Mouse (Mus musculus): ENCODE data around the gene Stk10. TPM values are rescaled to one million over a fixed set of nuclear protein-coding genes. Genes with fewer than 3 reads are reported as not detected.

The Stk10 gene
- polyA plus RNA-seq, 1 experiment from 2014 or later: 3.2 TPM

- H3K4me1 ChIP-seq (replicated peaks): peaks cover 16% of the 10 kb centered on the region
- H3K9ac ChIP-seq: no peak overlapping the region
- H3K4me2 ChIP-seq: no peak overlapping the region
- H3K4me3 ChIP-seq: no peak overlapping the region
- H3K27me3 ChIP-seq (replicated peaks): no peaks in the 10 kb centered on the region
- no peak overlapping the region for H3K27ac ChIP-seq (ENCODE audit: poor library complexity, severe bottlenecking)
- ATAC-seq (ENCODE audit: insufficient number of reproducible peaks, low FRiP score): no peak
- 51% methylated on average over 2 of the region's 2 CpGs for whole genome bisulfite sequencing
- H3K9me3 ChIP-seq (replicated peaks): no peaks in the 10 kb centered on the region; the same call in 1 of the 2 replicates
- H3K36me3 ChIP-seq: no peaks in the 10 kb centered on the region
These were observed 101.7 kb downstream of the Stk10 start for GRCm38 (mm10) chr11:32634842-32635241.

DNA sequence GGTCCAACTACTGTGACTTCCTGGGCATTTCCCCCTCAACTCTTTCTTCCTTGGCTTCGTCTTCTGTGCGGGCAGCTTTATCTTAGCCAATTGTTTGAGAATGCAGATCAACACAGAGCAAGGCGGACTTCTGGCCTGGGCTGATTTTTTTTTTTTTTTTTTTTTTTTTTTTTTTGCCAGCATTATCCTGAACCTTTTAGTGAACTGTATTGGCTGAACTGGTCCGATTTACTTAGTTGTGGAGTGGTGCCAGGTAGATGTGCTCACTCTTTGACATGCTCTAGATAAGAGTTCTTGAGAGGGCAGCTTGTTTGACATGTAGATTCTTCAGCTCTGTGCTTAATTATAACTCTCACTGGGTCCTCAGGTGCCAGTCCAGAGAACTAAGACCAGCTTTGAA lies 103.2 kb downstream of the Stk10 start:
- H3K9me3 ChIP-seq (replicated peaks): no peaks in the 10 kb centered on the region; the same call in 1 of the 2 replicates
- no peaks in the 10 kb centered on the region for H3K36me3 ChIP-seq
- no peak for ATAC-seq (ENCODE audit: insufficient number of reproducible peaks, low FRiP score)
- WGBS: 24% methylated on average over 4 of the region's 4 CpGs
- H3K4me1 ChIP-seq (replicated peaks): peaks cover 24% of the 10 kb centered on the region
- H3K27me3 ChIP-seq (replicated peaks): no peaks in the 10 kb centered on the region
- H3K4me3 ChIP-seq: no peak overlapping the region
- H3K4me2 ChIP-seq: no peak overlapping the region
- H3K9ac ChIP-seq: no peak overlapping the region
- no peak overlapping the region for H3K27ac ChIP-seq (ENCODE audit: poor library complexity, severe bottlenecking)

GRCm38 (mm10) chr11:32638521-32639255 lies 105.6 kb downstream of the Stk10 start:
- no peaks in the 10 kb centered on the region for H3K9me3 ChIP-seq (replicated peaks)
- no peak overlapping the region for H3K9ac ChIP-seq
- no peak overlapping the region for H3K4me3 ChIP-seq
- 85% methylated on average over 8 of the region's 8 CpGs for WGBS
- H3K36me3 ChIP-seq: no peaks in the 10 kb centered on the region
- H3K4me1 ChIP-seq (replicated peaks): peaks cover 23% of the 10 kb centered on the region
- no peaks in the 10 kb centered on the region for H3K27me3 ChIP-seq (replicated peaks)
- H3K4me2 ChIP-seq: no peak overlapping the region
- no peak overlapping the region for H3K27ac ChIP-seq (ENCODE audit: poor library complexity, severe bottlenecking)
- ATAC-seq (ENCODE audit: insufficient number of reproducible peaks, low FRiP score): no peak

GRCm38 (mm10) chr11:32640617-32641016 lies 107.5 kb downstream of the Stk10 start:
- Histone ChIP-seq H3K9ac (no peak overlapping the region; the same call in 1 of the 2 replicates), H3K27me3 (replicated peaks) (no peaks in the 10 kb centered on the region), H3K27ac (ENCODE audit: poor library complexity, severe bottlenecking) (no peak overlapping the region), H3K4me3 (no peak overlapping the region), H3K36me3 (no peaks in the 10 kb centered on the region), H3K4me2 (no peak overlapping the region; the same call in 1 of the 2 replicates), H3K9me3 (replicated peaks) (no peaks in the 10 kb centered on the region), H3K4me1 (replicated peaks) (peaks cover 29% of the 10 kb centered on the region)
- no peak for ATAC-seq (ENCODE audit: insufficient number of reproducible peaks, low FRiP score)
- WGBS: 85% methylated on average over 4 of the region's 4 CpGs

DNA sequence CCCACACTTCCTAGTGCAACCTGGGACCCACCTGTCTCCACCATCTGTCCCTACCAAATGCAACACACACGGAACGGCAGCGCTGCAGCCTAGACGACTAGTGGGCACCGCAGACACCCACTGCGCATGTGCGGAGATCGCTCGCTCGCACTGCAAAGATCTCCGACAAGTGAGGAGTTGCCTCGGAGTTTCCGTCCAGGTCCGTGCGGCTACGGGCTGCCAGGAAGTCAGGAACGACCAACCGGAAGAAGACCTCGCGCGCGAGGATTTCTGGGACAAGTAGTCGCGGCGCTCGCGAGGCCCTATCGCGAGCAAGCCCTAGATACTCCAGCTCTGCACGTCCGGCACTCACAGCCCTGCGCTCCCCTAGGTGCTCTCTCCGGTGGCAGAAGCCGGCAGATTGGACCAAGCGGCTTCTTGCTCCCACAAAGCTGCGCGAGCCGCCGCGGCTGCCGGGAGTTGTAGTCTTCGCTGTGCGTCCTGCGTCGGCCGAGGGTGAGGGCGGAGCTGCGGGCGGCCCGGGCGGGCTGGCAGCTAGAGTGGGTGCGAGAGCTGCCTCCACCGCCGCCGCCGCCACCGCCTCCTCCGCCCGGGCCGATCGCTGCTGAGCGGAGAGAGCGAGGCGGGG lies 109.3 kb downstream of the Stk10 start, which contains the start of gene Fbxw11:
TSS of gene Fbxw11 (plus strand) at position 476 of the 628 bp plus-strand sequence.
- H3K27me3 ChIP-seq (replicated peaks): no peaks in the 10 kb centered on the region
- H3K9ac ChIP-seq: peak within 1 kb of the TSS; percentile 99
- no peaks in the 10 kb centered on the region for H3K9me3 ChIP-seq (replicated peaks)
- H3K36me3 ChIP-seq: no peaks in the 10 kb centered on the region
- H3K27ac ChIP-seq (ENCODE audit: poor library complexity, severe bottlenecking): peak within 1 kb of the TSS; percentile 100
- H3K4me2 ChIP-seq: peak within 1 kb of the TSS; percentile 97
- peak; percentile 93 for ATAC-seq (ENCODE audit: insufficient number of reproducible peaks, low FRiP score)
- WGBS: under 1% methylated on average over 64 of the region's 64 CpGs
- H3K4me1 ChIP-seq (replicated peaks): peaks cover 29% of the 10 kb centered on the region
- peak within 1 kb of the TSS; percentile 99 for H3K4me3 ChIP-seq

DNA sequence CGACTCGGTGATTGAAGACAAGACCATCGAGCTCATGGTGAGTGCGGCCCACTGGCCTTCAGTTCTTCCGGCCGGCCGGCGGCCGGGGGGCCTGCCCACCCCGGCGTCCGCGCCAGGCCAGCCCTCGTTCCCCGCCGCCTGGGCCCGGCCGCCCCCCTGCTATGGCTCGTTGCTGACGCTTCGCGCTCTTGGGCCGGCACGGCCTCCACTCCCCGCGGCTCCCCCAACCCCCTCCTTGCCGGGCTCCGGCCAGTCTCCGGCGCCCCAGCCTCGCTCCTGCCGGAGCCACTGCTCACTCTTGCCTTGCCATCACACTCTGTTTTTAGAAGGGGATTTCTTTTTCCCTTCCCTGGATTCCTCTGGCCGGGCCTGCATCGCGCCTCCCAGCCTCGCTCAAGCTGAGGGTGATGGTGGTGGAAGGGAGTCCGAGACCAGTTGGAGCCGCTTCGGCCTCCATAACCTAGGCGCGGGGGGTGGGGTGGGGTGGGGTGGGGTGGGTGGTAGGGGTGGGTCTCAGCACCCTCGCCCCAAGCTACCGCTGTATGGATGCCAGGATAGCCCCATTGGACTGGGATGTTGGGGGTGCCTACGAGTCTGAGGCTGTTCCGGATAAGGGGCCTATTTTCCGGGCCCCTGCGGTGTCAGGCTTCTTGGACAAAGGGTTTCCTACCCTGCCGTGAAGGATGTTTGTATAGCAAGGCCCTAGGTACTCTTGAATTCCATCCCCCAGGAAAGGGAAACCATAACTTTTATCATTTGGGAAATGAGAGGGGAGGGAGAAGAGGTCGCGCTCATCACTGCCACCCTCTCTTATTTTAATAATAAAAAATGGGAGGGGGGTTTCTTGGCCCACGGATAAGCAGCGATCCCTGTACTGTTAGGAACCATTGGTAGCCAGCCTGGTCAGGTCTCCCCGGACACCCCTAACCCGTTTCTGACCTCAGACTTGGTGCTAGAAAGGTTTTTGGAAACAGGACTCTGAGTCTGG lies 110.1 kb downstream of the Stk10 start:
- Histone ChIP-seq H3K36me3 (no peaks in the 10 kb centered on the region), H3K27ac (ENCODE audit: poor library complexity, severe bottlenecking) (peak overlapping the region; percentile 100), H3K9ac (peak overlapping the region; percentile 99), H3K27me3 (replicated peaks) (no peaks in the 10 kb centered on the region), H3K4me2 (peak overlapping the region; percentile 97), H3K9me3 (replicated peaks) (no peaks in the 10 kb centered on the region), H3K4me3 (peak overlapping the region; percentile 99), H3K4me1 (replicated peaks) (peaks cover 36% of the 10 kb centered on the region)
- ATAC-seq (ENCODE audit: insufficient number of reproducible peaks, low FRiP score): peak; percentile 73
- under 1% methylated on average over 41 of the region's 54 CpGs for WGBS

GRCm38 (mm10) chr11:32644010-32644409 lies 110.9 kb downstream of the Stk10 start:
- Histone ChIP-seq H3K27ac (ENCODE audit: poor library complexity, severe bottlenecking) (peak overlapping the region; percentile 100), H3K4me1 (replicated peaks) (peaks cover 36% of the 10 kb centered on the region), H3K36me3 (no peaks in the 10 kb centered on the region), H3K9ac (peak overlapping the region; percentile 99), H3K4me3 (peak overlapping the region; percentile 99), H3K9me3 (replicated peaks) (no peaks in the 10 kb centered on the region), H3K4me2 (peak overlapping the region; percentile 97), H3K27me3 (replicated peaks) (no peaks in the 10 kb centered on the region)
- WGBS: 26% methylated on average over 3 of the region's 3 CpGs
- no peak for ATAC-seq (ENCODE audit: insufficient number of reproducible peaks, low FRiP score)

DNA sequence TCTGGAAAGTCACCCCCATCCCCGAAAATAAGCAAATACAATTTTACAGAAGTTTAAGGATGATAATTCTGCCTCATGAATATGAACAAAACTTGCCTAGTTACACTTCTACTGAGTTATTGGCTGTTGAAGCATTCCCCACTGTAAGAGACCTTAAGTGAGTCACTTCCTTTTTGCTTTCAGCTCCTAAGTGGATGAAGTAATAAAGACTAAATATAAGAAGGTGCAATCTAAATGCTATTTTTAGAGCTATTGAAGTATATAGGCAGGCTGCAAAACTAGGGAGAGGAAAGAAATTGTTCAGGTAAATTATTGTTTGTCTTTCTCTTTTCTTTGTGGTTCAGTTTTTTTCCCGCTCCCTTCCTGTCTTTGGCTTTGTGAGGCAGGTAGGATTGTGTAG lies 114.2 kb downstream of the Stk10 start:
- H3K36me3 ChIP-seq: no peaks in the 10 kb centered on the region
- no peaks in the 10 kb centered on the region for H3K27me3 ChIP-seq (replicated peaks)
- H3K9ac ChIP-seq: no peak overlapping the region
- no peaks in the 10 kb centered on the region for H3K9me3 ChIP-seq (replicated peaks)
- H3K27ac ChIP-seq (ENCODE audit: poor library complexity, severe bottlenecking): no peak overlapping the region
- ATAC-seq (ENCODE audit: insufficient number of reproducible peaks, low FRiP score): no peak
- H3K4me1 ChIP-seq (replicated peaks): peaks cover 41% of the 10 kb centered on the region
- no peak overlapping the region for H3K4me3 ChIP-seq
- 70% methylated on average over 2 of the region's 2 CpGs for WGBS
- no peak overlapping the region for H3K4me2 ChIP-seq

- ATAC-seq (ENCODE audit: insufficient number of reproducible peaks, low FRiP score): no peak
- Histone ChIP-seq H3K36me3 (peaks cover 4% of the 10 kb centered on the region; the same call in 1 of the 2 replicates), H3K4me2 (no peak overlapping the region)
These were observed 117.2 kb downstream of the Stk10 start for GRCm38 (mm10) chr11:32650236-32650749.

DNA sequence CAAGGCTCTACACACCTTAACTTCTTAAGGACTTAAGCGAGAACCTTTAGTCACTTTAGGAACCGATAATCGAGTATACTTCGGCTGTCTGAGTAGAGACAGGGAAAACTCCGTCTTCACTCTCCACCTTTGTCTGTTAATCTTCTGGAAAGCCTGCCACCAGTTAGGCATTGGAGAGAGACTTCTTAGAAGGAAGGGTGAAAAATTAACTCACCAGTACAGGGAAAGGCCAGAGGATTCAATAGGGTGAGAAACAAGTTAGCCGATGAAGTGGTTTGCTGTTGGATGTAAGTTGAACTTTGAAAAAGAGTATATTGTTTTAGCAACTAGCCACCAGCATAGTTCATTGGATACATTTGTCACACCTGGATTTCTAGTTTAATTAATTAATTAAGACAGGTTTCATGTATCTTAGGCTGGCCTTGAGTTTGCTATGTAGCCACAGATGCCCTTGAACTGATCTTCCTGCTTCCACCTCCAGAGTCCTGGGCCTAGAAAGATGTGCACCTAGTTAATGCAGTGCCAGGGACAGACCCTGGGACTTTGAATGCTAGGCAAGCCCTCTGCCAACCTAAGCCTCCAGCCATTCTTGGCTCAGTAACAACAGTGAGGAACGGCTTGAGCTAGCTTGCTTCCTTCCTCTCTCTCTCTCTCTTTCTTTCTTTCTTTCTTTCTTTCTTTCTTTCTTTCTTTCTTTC lies 117.9 kb downstream of the Stk10 start:
- Histone ChIP-seq H3K9ac (no peak overlapping the region), H3K27ac (ENCODE audit: poor library complexity, severe bottlenecking) (no peak overlapping the region), H3K27me3 (replicated peaks) (no peaks in the 10 kb centered on the region), H3K9me3 (replicated peaks) (no peaks in the 10 kb centered on the region), H3K4me3 (no peak overlapping the region), H3K36me3 (peaks cover 4% of the 10 kb centered on the region; the same call in 1 of the 2 replicates), H3K4me1 (replicated peaks) (peaks cover 34% of the 10 kb centered on the region), H3K4me2 (no peak overlapping the region)
- no peak for ATAC-seq (ENCODE audit: insufficient number of reproducible peaks, low FRiP score)
- 87% methylated on average over 7 of the region's 7 CpGs for WGBS

More at GRCm38 (mm10) chr11:32650236-32650749, 117.2 kb downstream of the Stk10 start:
- H3K9me3 ChIP-seq (replicated peaks): no peaks in the 10 kb centered on the region
- H3K4me1 ChIP-seq (replicated peaks): peaks cover 34% of the 10 kb centered on the region
- no peak overlapping the region for H3K27ac ChIP-seq (ENCODE audit: poor library complexity, severe bottlenecking)
- no peak overlapping the region for H3K4me3 ChIP-seq
- no peaks in the 10 kb centered on the region for H3K27me3 ChIP-seq (replicated peaks)
- H3K9ac ChIP-seq: no peak overlapping the region

Data from heart, embryonic 12.5 days (tissue).